Mouse (Mus musculus) common myeloid progenitor, adult 5-6 weeks (primary cell): Measurements from ENCODE around the gene Olfr1240. TPM values are rescaled to one million over a fixed set of nuclear protein-coding genes. Genes with fewer than 3 reads are reported as not detected.

Source experiments
- ATAC-seq: replicated peaks from 2 replicates; pipeline ENCODE4 v1.8.0; 2016; ENCODE audit warnings: low read depth, mild to moderate bottlenecking, moderate TSS enrichment, inconsistent platforms; ENCODE audit not compliant: poor library complexity, severe bottlenecking
- total RNA-seq: library from RNA; stranded (forward); fragments of 200-1000, 187-1606 nt; gene quantifications from 2 replicates; pipeline ENCODE4 v1.2.3, GENCODE M21; 2017

The Olfr1240 gene
- total RNA-seq = not detected in 2 replicates

DNA sequence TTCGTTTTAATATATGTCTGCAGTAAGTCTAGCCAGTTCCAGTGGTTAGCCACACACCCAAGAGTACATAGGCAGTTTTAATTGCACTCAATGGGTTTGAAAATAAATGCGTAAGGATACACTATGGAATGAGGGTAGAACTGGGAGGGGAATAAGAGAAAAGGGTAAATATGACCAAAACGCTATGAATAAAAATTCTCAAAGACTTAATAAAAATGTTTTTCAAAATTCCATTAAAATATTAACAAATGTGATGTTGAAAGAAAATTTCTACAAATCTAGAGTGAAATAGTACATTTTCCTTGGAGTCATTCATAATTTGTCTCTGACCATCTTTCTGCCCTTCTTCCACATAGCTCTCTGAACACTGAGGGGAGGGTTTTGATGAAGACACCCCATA, at the start of gene Olfr1240:
Gene Olfr1240, minus strand, starts transcription at position 101 of the 400 bp plus-strand sequence.
- no peak for ATAC-seq

DNA sequence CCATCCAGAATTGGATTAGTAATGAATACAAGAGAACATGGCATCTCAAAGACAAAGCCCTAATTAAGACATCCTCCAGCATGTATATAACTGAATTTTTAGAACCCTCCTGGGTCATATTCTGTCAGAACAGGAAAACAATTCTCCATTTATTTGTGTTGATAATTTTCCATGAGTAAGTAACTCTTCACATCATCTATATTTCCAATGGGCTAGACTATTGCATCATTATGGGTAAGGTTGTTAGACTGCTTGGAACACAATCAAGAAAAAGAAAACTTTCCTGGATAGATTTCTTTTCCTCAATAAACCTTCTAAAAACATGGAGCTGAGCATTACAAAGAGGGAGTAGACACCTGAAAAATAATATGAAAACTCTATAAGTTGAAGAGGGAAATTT, 44.2 kb upstream of the Olfr1240 start, which contains the start of gene Olfr1241:
Gene Olfr1241, minus strand, starts transcription at position 101 of the 400 bp plus-strand sequence.
- no peak for ATAC-seq

GRCm38 (mm10) chr2:89420307-89420706, 22.5 kb downstream of the Olfr1240 start, which contains the start of gene Olfr1239:
Olfr1239 (minus strand) TSS chr2:89420407.
- no peak for ATAC-seq

- no peak for ATAC-seq
Observed at GRCm38 (mm10) chr2:89414557-89414956, 28.2 kb downstream of the Olfr1240 start.

DNA sequence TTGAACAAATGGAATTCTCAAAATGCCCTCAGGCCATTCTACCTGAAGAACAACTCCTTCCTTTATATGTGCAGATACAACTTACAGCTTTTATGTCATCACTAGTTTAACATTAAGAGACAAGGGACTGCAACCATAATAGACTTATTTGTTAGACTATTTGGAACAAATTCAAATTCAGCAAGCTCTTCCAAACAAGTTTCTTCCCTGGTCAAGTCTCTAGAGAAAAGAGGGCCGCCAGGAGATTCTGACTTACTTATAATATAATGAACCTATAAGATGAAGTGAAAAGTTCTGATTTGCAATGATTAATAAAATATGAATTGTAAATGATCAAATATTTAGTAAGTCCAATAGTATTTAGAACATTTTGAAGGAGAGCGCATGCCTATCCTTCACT, 33.2 kb downstream of the Olfr1240 start, which contains the start of gene Olfr1238:
Gene Olfr1238, minus strand, starts transcription at position 101 of the 400 bp plus-strand sequence.
- no peak for ATAC-seq

- ATAC-seq = no peak
Observed at GRCm38 (mm10) chr2:89400882-89401281, 41.9 kb downstream of the Olfr1240 start.

Other genes starting within 250 kb of the Olfr1240 start
- gene Olfr1226, start 243.0 kb downstream of the Olfr1240 start, total RNA-seq = not detected in 2 replicates
- gene Olfr1228, start 188.9 kb downstream of the Olfr1240 start, total RNA-seq = not detected in 2 replicates
- not detected in 2 replicates for gene Olfr1229, start 155.0 kb downstream of the Olfr1240 start, total RNA-seq
- not detected in 2 replicates for gene Olfr1230, start 145.7 kb downstream of the Olfr1240 start, total RNA-seq
- gene Olfr1231, start 135.9 kb downstream of the Olfr1240 start, total RNA-seq = not detected in 2 replicates
- not detected in 2 replicates for gene Olfr1232, start 113.3 kb downstream of the Olfr1240 start, total RNA-seq
- gene Olfr1233, start 100.6 kb downstream of the Olfr1240 start, total RNA-seq = not detected in 2 replicates
- gene Olfr1234, start 78.1 kb downstream of the Olfr1240 start, total RNA-seq = not detected in 2 replicates
- not detected in 2 replicates for gene Olfr1238, start 33.3 kb downstream of the Olfr1240 start, total RNA-seq
- not detected in 2 replicates for gene Olfr1239, start 22.6 kb downstream of the Olfr1240 start, total RNA-seq
- gene Olfr1241, start 44.1 kb upstream of the Olfr1240 start, total RNA-seq = not detected in 2 replicates
- not detected in 2 replicates for gene Olfr1242, start 55.3 kb upstream of the Olfr1240 start, total RNA-seq
- not detected in 2 replicates for gene Olfr1243, start 88.5 kb upstream of the Olfr1240 start, total RNA-seq
- not detected in 2 replicates for gene Olfr1245, start 135.4 kb upstream of the Olfr1240 start, total RNA-seq
- gene Olfr1246, start 150.2 kb upstream of the Olfr1240 start, total RNA-seq = not detected in 2 replicates
- gene Olfr1247, start 171.1 kb upstream of the Olfr1240 start, total RNA-seq = not detected in 2 replicates
- gene Olfr1248, start 175.2 kb upstream of the Olfr1240 start, total RNA-seq = not detected in 2 replicates
- not detected in 2 replicates for gene Olfr1249, start 192.0 kb upstream of the Olfr1240 start, total RNA-seq
- not detected in 2 replicates for gene Olfr1250, start 218.5 kb upstream of the Olfr1240 start, total RNA-seq
- gene Olfr1251, start 228.9 kb upstream of the Olfr1240 start, total RNA-seq = not detected in 2 replicates